Mouse (Mus musculus) CD4-positive helper T cell, adult 2 months (primary cell): ENCODE data around the gene Mturn.
A peak's percentile ranks its signal among the peaks of the same experiment; 100 is the strongest.

Experiments
- DNase-seq: peaks from one replicate; pipeline ENCODE4 v3.0.0-alpha.2; 2012; ENCODE audit warnings: low read depth, missing footprints, low spot score

Mturn gene

GRCm38 (mm10) chr6:54729451-54730105, 48.2 kb downstream of the Mturn start:
- DNase-seq: no peak

- DNase-seq: no peak
These were observed 50.3 kb downstream of the Mturn start for GRCm38 (mm10) chr6:54731726-54732125.

DNA sequence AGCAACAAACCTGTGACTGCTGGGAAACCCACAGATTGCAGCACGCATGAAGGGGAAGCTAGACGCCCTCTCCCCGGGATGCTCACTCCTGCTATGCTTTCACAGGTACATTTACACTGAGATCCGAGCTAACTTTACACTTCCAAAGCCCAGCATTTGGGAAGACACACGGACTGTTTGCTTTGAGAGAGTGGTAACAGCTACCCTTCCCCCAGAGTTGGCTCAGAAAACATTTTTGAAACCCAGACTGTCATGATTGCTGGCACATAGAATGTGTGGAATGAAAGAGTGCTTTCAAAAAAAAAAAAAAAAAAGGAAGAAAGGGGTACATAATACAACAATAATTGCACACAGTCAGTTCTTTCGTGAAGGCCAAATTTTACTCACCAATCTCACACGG, 51.3 kb downstream of the Mturn start:
- DNase-seq: no peak

DNA sequence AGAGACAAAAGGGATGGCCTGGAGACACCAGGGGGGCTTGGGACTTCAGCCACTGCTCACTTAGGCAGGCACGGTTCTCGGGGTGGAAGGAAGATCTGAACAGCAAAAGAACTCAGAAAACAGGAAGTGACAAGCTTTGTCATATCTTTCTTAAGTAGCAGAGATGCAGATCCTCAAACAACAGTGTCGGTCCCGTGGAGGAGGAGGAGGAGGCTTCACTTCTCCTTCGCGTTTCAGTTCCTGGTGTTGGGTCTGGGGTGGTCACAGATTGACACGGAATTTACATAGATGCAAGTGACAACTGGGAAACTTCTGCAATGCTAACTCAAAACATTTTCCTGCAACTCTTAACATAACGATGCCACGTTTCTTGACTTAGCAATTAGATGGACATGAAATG, 54.7 kb downstream of the Mturn start:
- peak; percentile 54 for DNase-seq

DNA sequence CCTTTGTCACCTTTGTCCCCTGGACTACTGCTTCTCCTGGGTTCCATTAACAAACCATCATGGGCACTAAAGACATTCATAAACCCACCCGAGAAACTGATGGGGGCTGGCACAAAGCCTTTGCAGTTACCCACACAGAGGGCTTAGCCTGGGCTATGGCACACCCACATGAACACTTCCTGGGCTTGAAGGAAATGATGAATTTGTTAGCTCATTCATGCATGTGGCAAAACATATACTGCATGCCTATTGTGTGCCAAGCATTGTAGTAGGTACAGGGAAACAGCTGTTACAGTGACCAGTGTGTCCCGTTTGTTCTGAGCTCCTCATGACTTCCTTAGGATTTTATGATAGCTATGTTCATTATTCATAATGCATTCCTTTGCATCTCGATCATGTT, 55.8 kb downstream of the Mturn start:
- no peak for DNase-seq

DNA sequence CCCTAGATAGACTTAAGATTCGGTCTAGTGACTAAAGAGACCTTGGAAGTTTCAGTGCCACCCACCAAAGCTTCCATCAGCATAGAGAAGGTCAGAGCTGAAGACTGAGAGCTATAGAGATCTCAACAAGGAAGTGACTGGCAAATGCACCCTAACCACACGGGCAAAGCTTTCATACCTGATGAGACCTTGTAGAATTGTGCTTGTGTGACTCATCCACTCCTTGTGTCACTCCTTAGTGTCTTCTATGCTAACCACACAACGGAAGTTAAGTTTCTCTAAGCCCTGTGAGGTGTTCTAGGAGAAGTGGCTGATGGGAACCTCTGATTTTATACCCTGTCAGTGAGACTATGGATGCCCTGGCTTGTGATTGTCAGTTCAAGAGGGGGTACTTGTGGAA, 56.3 kb downstream of the Mturn start:
- DNase-seq: peak; percentile 84

GRCm38 (mm10) chr6:54749056-54749455, 67.6 kb downstream of the Mturn start:
- DNase-seq: no peak

GRCm38 (mm10) chr6:54751621-54752020, 70.2 kb downstream of the Mturn start:
- no peak for DNase-seq

GRCm38 (mm10) chr6:54752076-54752475, 70.7 kb downstream of the Mturn start:
- peak; percentile 34 for DNase-seq
